Mouse (Mus musculus) brain, adult 2 months (tissue): ENCODE measurements at regions not wholly inside any gene's neighbourhood (a gene's known extent, or its start where the extent isn't known, plus 50 kb on each side); places are given as distances from the start of the nearest gene placed in this dataset.

ENCODE experiments used
- DNase-seq: peaks from one replicate; pipeline ENCODE4 v3.0.0; 2011; ENCODE audit warnings: low read depth, low spot score

GRCm38 (mm10) chr9:73173589-73174247 lies 60.5 kb downstream of the Rsl24d1 start:
- peak; percentile 19 for DNase-seq

GRCm38 (mm10) chr9:73176645-73177044 lies 63.4 kb downstream of the Rsl24d1 start:
- no peak for DNase-seq

- peak; percentile 49 for DNase-seq
These were observed 70.1 kb downstream of the Rsl24d1 start for GRCm38 (mm10) chr9:73183356-73183755.

DNA sequence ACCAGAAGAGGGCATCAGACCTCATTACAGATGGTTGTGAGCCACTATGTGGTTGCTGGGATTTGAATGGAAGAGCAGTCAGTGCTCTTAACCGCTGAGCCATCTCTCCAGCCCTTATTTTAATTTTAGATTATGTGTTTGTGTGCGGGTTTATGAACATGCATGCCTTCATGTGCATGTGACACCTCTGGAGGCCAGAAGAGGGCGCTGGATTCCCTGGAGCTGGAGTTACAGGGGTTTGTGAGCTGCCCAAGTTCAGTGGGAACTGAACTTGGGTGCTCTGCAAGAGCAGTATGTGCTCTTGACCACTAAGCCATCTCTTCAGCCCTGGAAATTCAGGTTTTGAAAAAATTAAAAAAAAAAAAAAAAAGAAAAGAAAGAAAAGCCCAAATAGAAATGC lies 71.7 kb downstream of the Rsl24d1 start:
- peak; percentile 20 for DNase-seq

DNA sequence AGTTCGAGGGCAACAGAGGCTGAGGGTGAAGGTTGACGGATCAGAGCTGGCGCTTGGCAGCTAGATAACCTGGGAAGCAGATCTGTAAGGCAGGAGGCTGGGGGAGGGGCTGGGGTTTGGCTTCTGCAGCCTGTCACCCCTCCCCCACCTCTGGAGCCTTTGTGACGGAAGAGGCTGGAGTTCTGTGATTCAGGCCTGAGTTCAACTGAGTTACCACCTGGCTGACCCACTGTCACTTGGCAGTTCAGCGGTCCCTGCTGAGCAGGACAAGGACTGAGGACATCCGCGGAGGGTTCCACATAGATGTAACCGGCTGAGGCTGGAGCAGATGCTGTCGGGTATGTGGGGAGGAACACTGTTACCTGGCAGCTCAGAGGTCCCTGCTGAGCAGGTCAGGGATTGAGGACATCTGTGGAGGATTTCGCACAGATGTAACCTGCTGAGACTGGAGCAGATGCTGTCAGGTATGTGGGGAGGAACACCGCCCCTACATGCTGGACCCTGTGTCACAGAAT lies 79.1 kb downstream of the Rsl24d1 start:
- peak; percentile 97 for DNase-seq

DNA sequence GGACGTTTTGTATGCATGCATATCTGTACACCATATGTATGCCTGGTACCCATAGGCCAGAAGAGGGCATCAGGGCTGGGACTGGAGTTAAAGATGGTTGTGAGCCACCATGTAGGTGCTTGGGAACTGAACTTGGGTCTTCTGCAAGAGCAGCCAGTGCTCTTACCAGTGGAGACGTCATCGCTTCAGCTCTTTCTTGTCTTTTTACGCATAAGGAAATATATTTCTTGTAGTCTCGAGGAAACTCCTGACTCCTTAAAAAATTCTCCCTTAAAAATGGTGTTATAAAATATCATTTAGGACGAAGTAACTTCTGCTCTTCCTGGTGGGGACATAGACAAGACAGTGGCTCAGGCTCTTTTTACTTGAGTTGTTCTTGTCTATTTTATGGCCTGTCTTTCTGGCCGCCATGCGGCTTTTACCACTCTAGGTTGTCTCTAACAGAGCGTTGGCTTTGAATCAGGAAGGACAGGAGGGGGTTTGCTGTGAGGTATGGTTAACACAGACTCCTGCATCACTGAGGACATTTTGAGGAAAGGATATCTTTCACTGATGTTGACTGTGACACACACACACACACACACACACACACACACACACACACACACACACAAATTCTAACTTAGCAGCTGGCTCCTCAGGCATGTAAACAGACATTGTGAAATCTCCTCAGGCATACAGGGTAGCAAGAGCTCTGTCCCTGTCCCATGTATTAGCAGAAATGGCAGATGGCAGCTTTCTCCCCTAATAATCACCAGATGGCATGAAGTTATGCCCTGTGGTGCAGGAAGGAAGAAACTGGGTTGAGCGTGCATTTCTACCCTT lies 85.2 kb downstream of the Rsl24d1 start:
- DNase-seq: peak; percentile 98

GRCm38 (mm10) chr9:73223111-73223510 lies 109.9 kb downstream of the Rsl24d1 start:
- no peak for DNase-seq

GRCm38 (mm10) chr9:73240188-73240587 lies 127.0 kb downstream of the Rsl24d1 start:
- no peak for DNase-seq

- DNase-seq: peak; percentile 58
These were observed 129.5 kb downstream of the Rsl24d1 start for GRCm38 (mm10) chr9:73242521-73243308.

DNA sequence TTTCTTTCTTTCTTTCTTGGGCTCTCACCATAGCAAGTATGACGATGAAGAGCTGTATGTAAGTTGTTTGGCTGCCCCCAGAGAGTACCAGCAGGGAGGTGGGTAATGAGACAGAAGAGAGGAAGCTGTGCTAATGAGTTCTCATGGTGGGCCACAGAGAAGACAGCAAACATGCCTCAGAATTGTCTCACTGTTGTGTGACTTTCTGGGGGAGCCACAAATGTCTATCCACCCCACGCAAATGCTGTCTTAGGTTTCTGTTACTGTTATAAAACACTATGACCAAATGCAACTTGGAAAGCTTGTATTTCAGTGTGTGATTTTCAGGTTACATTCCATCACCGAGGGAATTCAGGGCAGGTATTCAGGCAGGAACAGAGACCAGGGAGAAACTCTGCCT lies 131.0 kb downstream of the Rsl24d1 start:
- DNase-seq: peak; percentile 58

- DNase-seq: peak; percentile 88
These were observed 132.3 kb downstream of the Rsl24d1 start for GRCm38 (mm10) chr9:73245524-73245923.

- peak; percentile 75 for DNase-seq
These were observed 144.9 kb downstream of the Rsl24d1 start for GRCm38 (mm10) chr9:73258171-73258570.

GRCm38 (mm10) chr9:73258640-73259039 lies 145.4 kb downstream of the Rsl24d1 start:
- DNase-seq: no peak

- no peak for DNase-seq
These were observed 149.5 kb downstream of the Rsl24d1 start for GRCm38 (mm10) chr9:73262711-73263110.

GRCm38 (mm10) chr9:73270249-73270648 lies 157.0 kb downstream of the Rsl24d1 start:
- DNase-seq: peak; percentile 54

- DNase-seq: peak; percentile 81
These were observed 159.4 kb downstream of the Rsl24d1 start for GRCm38 (mm10) chr9:73272614-73273013.

- DNase-seq: peak; percentile 92
These were observed 160.5 kb downstream of the Rsl24d1 start for GRCm38 (mm10) chr9:73273681-73274080.

DNA sequence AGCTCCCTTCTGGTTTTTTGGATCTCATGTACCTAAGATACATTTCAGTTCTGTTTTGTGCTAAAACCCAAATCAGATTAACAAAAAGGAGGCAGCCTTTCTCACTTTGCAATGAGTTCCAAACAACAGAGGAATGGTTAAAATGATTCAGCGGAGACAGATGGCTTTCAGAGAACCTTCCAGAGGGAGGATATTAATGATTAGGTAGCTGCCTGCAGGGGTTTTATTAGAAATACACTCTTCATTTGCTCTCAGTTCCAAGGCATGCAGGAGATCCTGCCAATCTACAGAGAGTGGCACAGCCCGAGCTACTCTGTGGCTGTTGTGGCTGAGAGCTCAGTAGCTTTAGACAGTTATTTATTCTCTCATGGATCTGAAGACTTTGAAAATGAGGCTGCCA lies 162.4 kb downstream of the Rsl24d1 start:
- peak; percentile 63 for DNase-seq

DNA sequence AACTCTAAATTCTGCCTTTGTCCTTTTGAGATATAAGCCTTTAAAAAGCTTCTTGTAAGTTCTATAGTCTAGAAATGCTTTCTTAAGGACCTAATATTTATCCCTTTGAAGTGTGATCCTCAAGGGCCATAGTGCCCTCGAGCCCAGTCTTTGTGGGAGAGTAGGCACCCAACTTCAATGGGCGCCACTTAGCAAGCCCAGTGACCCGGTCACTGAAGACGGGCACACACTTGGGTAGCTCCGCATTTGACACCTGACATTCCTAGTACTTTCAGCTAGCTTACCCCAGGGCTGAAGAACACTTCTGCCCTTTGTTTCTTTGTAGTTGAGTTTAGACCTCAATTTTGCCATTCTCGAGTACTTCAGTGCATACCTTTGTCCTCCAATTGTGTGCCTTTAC lies 182.1 kb downstream of the Rsl24d1 start:
- DNase-seq: no peak

GRCm38 (mm10) chr9:73302156-73302918 lies 189.1 kb downstream of the Rsl24d1 start:
- peak; percentile 62 for DNase-seq

GRCm38 (mm10) chr9:73317048-73317447 lies 203.8 kb downstream of the Rsl24d1 start:
- no peak for DNase-seq
